Mouse (Mus musculus) C2C12 (cell line): ENCODE measurements around the gene Wtip.

Experiments
- CEBPB ChIP-seq: IDR thresholded peaks from one replicate; pipeline ENCODE4 v1.6.1; 2011; ENCODE audit warnings: low read depth, mild to moderate bottlenecking, control low read depth, moderate library complexity
- CTCF ChIP-seq: IDR thresholded peaks from one replicate; pipeline ENCODE4 v1.5.1; 2011; ENCODE audit not compliant: control insufficient read depth, insufficient read depth, insufficient read length
- MYOD1 ChIP-seq: IDR thresholded peaks from one replicate; pipeline ENCODE4 v1.6.1; 2011; ENCODE audit warnings: low read depth; ENCODE audit not compliant: control insufficient read depth, insufficient read length
- MYOG ChIP-seq: IDR thresholded peaks from one replicate; pipeline ENCODE4 v1.6.1; 2011; ENCODE audit not compliant: control insufficient read depth, insufficient read length; ENCODE audit errors: extremely low read depth
- USF1 ChIP-seq: IDR thresholded peaks from one replicate; pipeline ENCODE4 v1.6.1; 2011; ENCODE audit warnings: low read depth, mild to moderate bottlenecking, control low read depth, moderate library complexity

DNA sequence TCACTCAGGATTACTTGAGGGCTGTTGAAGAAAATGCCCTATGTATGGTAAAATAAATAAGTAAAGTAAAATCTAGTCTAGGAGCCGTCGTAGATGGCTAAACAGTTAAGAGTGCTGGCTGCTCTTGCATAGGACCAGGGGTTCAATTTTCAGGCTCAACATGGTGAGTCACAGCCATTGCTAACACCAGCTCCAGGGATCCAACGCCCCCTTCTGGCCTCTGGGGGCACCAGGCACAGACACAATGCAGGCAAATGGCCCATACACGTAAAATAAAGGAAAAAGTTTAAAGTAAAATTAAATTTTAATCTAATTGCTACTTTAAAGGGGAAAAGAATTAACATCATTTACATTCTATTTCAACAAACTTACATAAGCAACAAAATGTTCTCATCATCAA lies 33.8 kb upstream of the Wtip start:
- TF ChIP-seq CTCF (peak; percentile 37), USF1 (no peak), CEBPB (no peak), MYOD1 (no peak), MYOG (no peak)
